Mouse (Mus musculus) E14TG2a.4 (cell line): ENCODE measurements around the gene Tbc1d4.

Experiments used
- CTCF ChIP-seq: conservative IDR thresholded peaks from 2 replicates; pipeline ENCODE4 v1.5.1; 2014; ENCODE audit warnings: low read length
- NANOG ChIP-seq: IDR thresholded peaks from 2 replicates; pipeline ENCODE4 v1.6.1; 2014; ENCODE audit warnings: borderline replicate concordance, low read length, mixed read lengths
- POU5F1 ChIP-seq: IDR thresholded peaks from 2 replicates; pipeline ENCODE4 v1.6.1; 2014; ENCODE audit warnings: low read length, borderline replicate concordance

DNA sequence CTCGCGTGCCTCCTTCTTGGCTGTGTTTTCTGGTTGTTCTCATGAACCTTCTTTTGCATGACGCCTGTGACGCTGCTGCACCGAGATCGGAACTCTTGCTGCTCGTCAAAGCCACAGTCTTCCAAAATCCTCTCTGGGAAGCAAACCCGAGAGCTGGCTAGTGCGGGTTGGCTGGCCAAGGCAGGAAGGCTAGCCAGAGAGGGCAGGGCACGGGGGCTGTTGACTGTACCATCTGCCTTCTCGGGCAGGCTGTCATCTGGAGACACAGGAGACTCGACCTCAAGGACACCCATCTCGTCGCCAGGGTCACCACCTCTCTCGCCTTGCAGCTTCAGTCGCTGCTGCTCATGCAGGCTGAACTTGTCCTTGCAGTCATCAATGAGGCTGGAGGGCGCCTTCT lies 101.8 kb downstream of the Tbc1d4 start:
- TF ChIP-seq CTCF = no peak
- no peak for TF ChIP-seq NANOG
- no peak for TF ChIP-seq POU5F1
